Mouse (Mus musculus) MEL (cell line): Measurements from ENCODE around the gene Il12a. TPM values are rescaled to one million over a fixed set of nuclear protein-coding genes. Genes with fewer than 3 reads are reported as not detected.

Experiments used
- DNase-seq: peaks from one replicate; pipeline ENCODE4 v3.0.0; 2011; ENCODE audit warnings: low read depth, low spot score
- H3K27ac ChIP-seq: 2 replicates; pipeline ENCODE4 v1.5.1; 2012; ENCODE audit warnings: low read depth, mild to moderate bottlenecking, control low read depth, low read length, moderate library complexity; ENCODE audit not compliant: control insufficient read depth
- H3K27me3 ChIP-seq, 2 experiments: fragments of 150-350 bp in 1 of 2; sonication (generic) in 1 of 2; 2 replicates each; pipeline ENCODE4 v1.6.1; 2012; ENCODE audit warnings: low read length in 2 of 2, mild to moderate bottlenecking in 2 of 2, improper control_type of control experiment in 1 of 2, moderate library complexity in 1 of 2; ENCODE audit not compliant: insufficient read depth in 2 of 2, control insufficient read depth in 1 of 2
- H3K36me3 ChIP-seq, 2 experiments: 2 replicates each; pipeline ENCODE4 v1.6.1; 2012 to 2014; ENCODE audit warnings: low read length in 2 of 2, improper control_type of control experiment in 1 of 2, inconsistent platforms in 1 of 2, mild to moderate bottlenecking in 1 of 2; ENCODE audit not compliant: insufficient read depth in 2 of 2, control insufficient read depth in 1 of 2
- H3K4me1 ChIP-seq, 2 experiments: fragments of 150-350 bp in 1 of 2; sonication (generic) in 1 of 2; 2 replicates each; pipeline ENCODE4 v1.6.1; 2012; ENCODE audit warnings: low read length in 2 of 2, improper control_type of control experiment in 1 of 2, mild to moderate bottlenecking in 1 of 2; ENCODE audit not compliant: insufficient read depth in 2 of 2, control insufficient read depth in 1 of 2
- H3K4me3 ChIP-seq, 2 experiments: fragments of 150-350 bp in 1 of 2; sonication (generic) in 1 of 2; 2 replicates each; pipeline ENCODE4 v1.5.1; 2012; ENCODE audit warnings: low read depth in 2 of 2, low read length in 2 of 2, mild to moderate bottlenecking in 2 of 2, moderate library complexity in 2 of 2, control low read depth in 1 of 2, improper control_type of control experiment in 1 of 2; ENCODE audit not compliant: control insufficient read depth in 1 of 2, insufficient read depth in 1 of 2
- H3K79me2 ChIP-seq: 2 replicates; pipeline ENCODE4 v1.6.1; 2012; ENCODE audit warnings: mild to moderate bottlenecking, low read length, moderate library complexity; ENCODE audit not compliant: control insufficient read depth, poor library complexity, insufficient read depth
- H3K9ac ChIP-seq: 2 replicates; pipeline ENCODE4 v1.6.1; 2012; ENCODE audit warnings: low read depth, mild to moderate bottlenecking, control low read depth, low read length, moderate library complexity; ENCODE audit not compliant: control insufficient read depth, poor library complexity, severe bottlenecking
- H3K9me3 ChIP-seq: fragments of 150-350 bp; sonication (generic); replicated peaks from 2 replicates; pipeline ENCODE4 v1.6.1; 2012; ENCODE audit warnings: mild to moderate bottlenecking, low read length, improper control_type of control experiment, moderate library complexity; ENCODE audit not compliant: insufficient read depth
- BHLHE40 ChIP-seq: IDR thresholded peaks from 2 replicates; pipeline ENCODE4 v1.6.1; 2012; ENCODE audit warnings: low read depth, mild to moderate bottlenecking, inconsistent platforms, low read length, improper control_type of control experiment, borderline replicate concordance
- CHD1 ChIP-seq: IDR thresholded peaks from 2 replicates; pipeline ENCODE4 v1.6.1; 2012; ENCODE audit warnings: low read depth, mild to moderate bottlenecking, inconsistent platforms, low read length, improper control_type of control experiment
- CTCF ChIP-seq, 3 experiments: IDR thresholded peaks in 2 of 3; conservative IDR thresholded peaks in 1 of 3; 2 replicates each; pipeline ENCODE4 v1.5.1; 2011 to 2012; ENCODE audit warnings: low read length in 3 of 3, low read depth in 2 of 3, mild to moderate bottlenecking in 2 of 3, improper control_type of control experiment in 1 of 3, inconsistent platforms in 1 of 3, mixed read lengths in 1 of 3, moderate library complexity in 1 of 3; ENCODE audit not compliant: control insufficient read depth in 1 of 3, insufficient read depth in 1 of 3, poor library complexity in 1 of 3, severe bottlenecking in 1 of 3
- ELF1 ChIP-seq: IDR thresholded peaks from 2 replicates; pipeline ENCODE4 v1.6.1; 2014; ENCODE audit warnings: low read depth, mild to moderate bottlenecking, inconsistent platforms, low read length, improper control_type of control experiment, moderate library complexity
- EP300 ChIP-seq, 2 experiments: IDR thresholded peaks; 2 replicates each; pipeline ENCODE4 v1.6.1; 2011; ENCODE audit warnings: improper control_type of control experiment in 2 of 2, low read length in 2 of 2, low read depth in 1 of 2, mild to moderate bottlenecking in 1 of 2
- GATA1 ChIP-seq: IDR thresholded peaks from 2 replicates; pipeline ENCODE4 v1.6.1; 2011; ENCODE audit warnings: low read depth, low read length, improper control_type of control experiment
- MAZ ChIP-seq: IDR thresholded peaks from 2 replicates; pipeline ENCODE4 v1.6.1; 2012; ENCODE audit warnings: low read depth, mild to moderate bottlenecking, inconsistent platforms, low read length, improper control_type of control experiment
- MEF2A ChIP-seq: IDR thresholded peaks from 2 replicates; pipeline ENCODE4 v1.6.1; 2014; ENCODE audit warnings: low read depth, mild to moderate bottlenecking, inconsistent platforms, low read length, improper control_type of control experiment; ENCODE audit not compliant: poor library complexity, insufficient replicate concordance, severe bottlenecking; ENCODE audit errors: extremely low read depth
- MXI1 ChIP-seq: IDR thresholded peaks from 2 replicates; pipeline ENCODE4 v1.6.1; 2011; ENCODE audit warnings: mild to moderate bottlenecking, low read depth, low read length, improper control_type of control experiment
- NRF1 ChIP-seq: IDR thresholded peaks from 2 replicates; pipeline ENCODE4 v1.6.1; 2014; ENCODE audit warnings: low read depth, mild to moderate bottlenecking, inconsistent platforms, low read length, improper control_type of control experiment, moderate library complexity; ENCODE audit not compliant: poor library complexity, insufficient read depth, severe bottlenecking
- POLR2AphosphoS2 ChIP-seq: IDR thresholded peaks from 2 replicates; pipeline ENCODE4 v1.6.1; 2011; ENCODE audit warnings: low read length, improper control_type of control experiment
- RAD21 ChIP-seq: IDR thresholded peaks from 2 replicates; pipeline ENCODE4 v1.6.1; 2011; ENCODE audit warnings: mild to moderate bottlenecking, low read depth, low read length, improper control_type of control experiment
- RCOR1 ChIP-seq: IDR thresholded peaks from 2 replicates; pipeline ENCODE4 v1.6.1; 2012; ENCODE audit warnings: low read depth, mild to moderate bottlenecking, inconsistent platforms, low read length, improper control_type of control experiment
- SIN3A ChIP-seq: IDR thresholded peaks from 2 replicates; pipeline ENCODE4 v1.6.1; 2012; ENCODE audit warnings: low read length, improper control_type of control experiment, inconsistent platforms
- SMC3 ChIP-seq: IDR thresholded peaks from 2 replicates; pipeline ENCODE4 v1.6.1; 2011; ENCODE audit warnings: low read depth, low read length, improper control_type of control experiment
- TBP ChIP-seq: IDR thresholded peaks from 2 replicates; pipeline ENCODE4 v1.8.0; 2011; ENCODE audit warnings: low read depth, low read length, improper control_type of control experiment
- TCF12 ChIP-seq: IDR thresholded peaks from 2 replicates; pipeline ENCODE4 v1.6.1; 2014; ENCODE audit warnings: low read depth, mild to moderate bottlenecking, inconsistent platforms, low read length, improper control_type of control experiment, moderate library complexity
- UBTF ChIP-seq: IDR thresholded peaks from 2 replicates; pipeline ENCODE4 v1.6.1; 2012; ENCODE audit warnings: low read depth, mild to moderate bottlenecking, inconsistent platforms, low read length, improper control_type of control experiment, moderate library complexity, borderline replicate concordance; ENCODE audit not compliant: insufficient read depth
- ZKSCAN1 ChIP-seq: IDR thresholded peaks from 2 replicates; pipeline ENCODE4 v1.6.1; 2012; ENCODE audit warnings: low read depth, mild to moderate bottlenecking, inconsistent platforms, low read length, improper control_type of control experiment, moderate library complexity
- ZMIZ1 ChIP-seq: IDR thresholded peaks from 2 replicates; pipeline ENCODE4 v1.6.1; 2012; ENCODE audit warnings: low read depth, mild to moderate bottlenecking, inconsistent platforms, low read length, improper control_type of control experiment, moderate library complexity
- ZNF384 ChIP-seq: IDR thresholded peaks from 2 replicates; pipeline ENCODE4 v1.6.1; 2012; ENCODE audit warnings: low read depth, mild to moderate bottlenecking, inconsistent platforms, low read length, improper control_type of control experiment
- polyA plus RNA-seq, 2 experiments: library from polyadenylated mRNA; stranded (reverse) in 1 of 2; unstranded in 1 of 2; fragments of >175 nt in 1 of 2; fragments of >200 nt in 1 of 2; gene quantifications; 2 replicates each; pipeline versions ENCODE4 v1.2.1 to v1.2.4; 2012; ENCODE audit warnings: low replicate concordance in 2 of 2, low read depth in 1 of 2; ENCODE audit not compliant: insufficient read length in 2 of 2, insufficient read depth in 1 of 2, missing spikeins in 1 of 2
- total RNA-seq: library from RNA; depleted of rRNA; stranded (reverse); fragments of 300-350 nt; gene quantifications from 2 replicates; pipeline ENCODE4 v1.2.3, GENCODE M21; 2012

Gene Il12a
- total and polyA plus RNA-seq, 3 experiments = not detected

DNA sequence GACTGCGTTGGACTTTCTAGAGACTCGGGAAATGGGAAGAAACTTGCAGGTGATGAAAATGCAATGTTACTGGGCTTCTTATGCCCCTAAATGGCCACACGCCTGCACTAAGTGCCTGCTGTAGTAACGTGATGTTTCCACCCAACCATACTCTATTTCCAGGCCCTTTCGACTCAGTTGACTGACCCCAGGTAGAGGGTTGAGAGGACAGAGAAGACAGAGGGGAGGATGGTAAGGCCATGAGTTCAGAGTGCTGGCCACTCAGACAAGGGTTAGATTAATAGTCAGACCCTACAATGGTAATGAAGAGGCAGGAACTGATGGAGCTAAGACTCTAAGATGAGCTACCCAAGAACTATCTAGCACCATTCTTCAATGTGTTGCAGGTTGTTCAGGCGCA lies 30.4 kb upstream of the Il12a start (continued):
- TF ChIP-seq UBTF (no peak), ZNF384 (no peak), CHD1 (no peak)

DNA sequence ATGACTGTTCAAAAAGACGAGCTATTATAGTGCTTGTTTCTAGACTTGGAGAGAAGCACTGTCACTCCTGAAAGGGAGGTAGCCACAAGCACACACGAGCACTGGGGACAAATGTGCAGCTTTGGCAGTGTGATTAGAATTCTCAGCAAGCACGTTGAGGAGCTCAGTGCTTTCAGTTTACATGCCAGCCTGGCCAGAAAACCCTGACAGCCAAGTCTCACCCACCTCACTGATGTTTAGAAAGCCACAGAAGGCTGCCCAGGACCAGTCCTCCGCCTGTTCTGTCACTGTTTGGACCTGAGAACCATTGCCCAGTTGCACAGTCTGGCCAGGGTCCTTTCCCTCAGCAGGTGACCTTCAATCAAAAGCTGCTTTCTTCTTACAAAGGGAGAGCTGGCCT lies 29.9 kb upstream of the Il12a start:
- no peaks in the 10 kb centered on the region for H3K9me3 ChIP-seq
- no peak overlapping the region for H3K27ac ChIP-seq
- no peaks in the 10 kb centered on the region for H3K79me2 ChIP-seq
- DNase-seq = no peak
- TF ChIP-seq CHD1 = no peak
- H3K4me3 ChIP-seq = no peak overlapping the region
- H3K36me3 ChIP-seq = peaks cover 0 to 2% of the 10 kb centered on the region in 2 experiments; a peak in 1 of 4 replicates
- H3K27me3 ChIP-seq = peaks cover 0 to 1% of the 10 kb centered on the region in 2 experiments; a peak in 2 of 4 replicates
- no peak overlapping the region for H3K9ac ChIP-seq
- no peaks in the 10 kb centered on the region for H3K4me1 ChIP-seq

DNA sequence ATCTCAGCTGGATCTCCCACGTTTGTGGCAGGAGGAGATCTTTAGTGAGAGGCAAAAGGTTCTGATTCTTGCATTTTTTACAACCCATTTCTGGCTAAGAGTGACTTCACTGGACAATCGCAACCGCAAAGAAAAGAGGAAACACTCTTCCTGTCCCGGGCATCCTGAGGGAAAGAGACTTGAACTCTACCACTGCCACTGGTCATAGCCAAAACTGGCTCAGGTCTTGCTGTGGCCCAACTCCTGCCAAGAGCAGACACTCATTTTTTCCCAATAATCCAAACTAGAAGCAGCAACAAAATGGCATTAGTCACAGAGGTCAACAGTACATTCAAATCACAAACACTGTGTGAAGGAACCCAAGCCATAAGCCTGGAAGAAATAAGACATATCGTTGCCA lies 28.1 kb upstream of the Il12a start:
- Histone ChIP-seq H3K79me2 (no peaks in the 10 kb centered on the region), H3K9ac (no peak overlapping the region), H3K9me3 (no peaks in the 10 kb centered on the region), H3K4me1 (no peaks in the 10 kb centered on the region), H3K4me3 (no peak overlapping the region), H3K27me3 (no peaks in the 10 kb centered on the region; a peak in 1 of 4 replicates), H3K36me3 (peaks cover 0 to 2% of the 10 kb centered on the region in 2 experiments; a peak in 1 of 4 replicates), H3K27ac (no peak overlapping the region)
- TF ChIP-seq ELF1 = no peak
- no peak for TF ChIP-seq NRF1
- TF ChIP-seq RAD21 = no peak
- TF ChIP-seq BHLHE40 = no peak
- no peak for TF ChIP-seq MXI1
- TF ChIP-seq ZMIZ1 = no peak
- TF ChIP-seq EP300 (IDR thresholded peaks at IDR 0.05; ENCODE audit: low read depth in 1 of 2, low read length in 2 of 2) = no peak
- no peak for TF ChIP-seq MEF2A
- TF ChIP-seq MAZ = no peak
- no peak for TF ChIP-seq TCF12
- no peak for TF ChIP-seq POLR2AphosphoS2
- no peak for TF ChIP-seq CTCF (IDR thresholded peaks at IDR 0.05 in 2 of 3, conservative IDR thresholded peaks at IDR 0.05 in 1 of 3; ENCODE audit: control insufficient read depth in 1 of 3, insufficient read depth in 1 of 3, low read depth in 2 of 3, low read length in 3 of 3, poor library complexity in 1 of 3, severe bottlenecking in 1 of 3)
- TF ChIP-seq UBTF = no peak
- TF ChIP-seq SIN3A = no peak
- TF ChIP-seq RCOR1 = no peak
- no peak for TF ChIP-seq SMC3
- no peak for TF ChIP-seq GATA1
- TF ChIP-seq TBP = no peak
- TF ChIP-seq CHD1 = no peak
- no peak for TF ChIP-seq ZKSCAN1
- DNase-seq = no peak
